In the genomic region with DNA sequence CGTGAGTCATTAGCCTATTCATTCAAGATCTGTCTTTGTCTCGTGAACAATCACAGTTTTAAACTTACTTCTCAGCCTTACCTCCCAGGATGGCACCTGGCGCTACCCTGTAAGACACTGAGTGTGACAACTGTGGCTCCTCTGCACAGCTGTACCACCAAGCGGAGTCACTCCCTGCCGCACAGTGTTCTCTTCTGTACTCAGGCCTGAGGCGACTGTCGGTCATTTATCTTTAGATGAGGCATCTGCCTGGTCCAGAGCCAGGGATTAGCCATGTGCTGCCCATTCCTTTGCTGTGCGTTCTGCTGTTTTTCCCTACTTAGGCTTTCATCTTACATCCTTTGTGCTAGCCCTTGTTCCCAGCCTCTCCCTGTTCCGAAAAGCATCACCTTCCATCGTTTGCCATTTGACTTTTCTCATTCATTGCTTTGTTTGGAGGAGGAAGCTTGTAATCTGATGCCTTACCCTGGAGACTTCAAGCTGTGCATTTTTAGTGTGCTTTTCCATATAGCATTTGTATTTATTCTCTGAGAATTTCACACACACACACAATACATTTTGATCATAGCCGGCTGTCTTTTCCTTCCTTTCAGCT, we compare ENCODE assay signal across 13 mouse cellular contexts. TPM values are rescaled to one million over a fixed set of nuclear protein-coding genes. Genes with fewer than 3 reads are reported as not detected.
A peak's percentile ranks its signal among the peaks of the same experiment; 100 is the strongest.
DNase-seq lines count a peak whose midpoint lies in the region; ATAC-seq and TF ChIP-seq lines count a peak whose summit lies in the region.
"Had no signal": no experiment of that assay in that cellular context is flagged by ENCODE, and none has a peak within 500 bp of the region (broad histone marks: within the 10 kb centered on the region; RNA-seq: fewer than 3 reads in every experiment).

No protein-coding gene starts in this region.

- ATAC-seq in lung, embryonic 15.5 days (ENCODE audit: borderline replicate concordance, extremely low read depth, low FRiP score, low TSS enrichment), result peak; percentile 11; the same call in 1 of the 2 replicates
- ATAC-seq in lung, postnatal 0 days, result no peak
- peak; percentile 78 for ATAC-seq in neural tube, embryonic 13.5 days (ENCODE audit: low read depth)
- ATAC-seq: liver, embryonic 12.5 days had no signal

- WGBS in lung, embryonic 15.5 days, result 48% methylated on average over 11 of the region's 11 CpGs
- 45% methylated on average over 11 of the region's 11 CpGs for WGBS in lung, postnatal 0 days
- 15% methylated on average over 11 of the region's 11 CpGs for WGBS in neural tube, embryonic 13.5 days

- H3K27ac ChIP-seq in lung, embryonic 15.5 days, result no peak overlapping the region
- no peak overlapping the region for H3K27ac ChIP-seq in lung, postnatal 0 days (ENCODE audit: low read length)
- H3K27ac ChIP-seq in neural tube, embryonic 13.5 days (replicated peaks), result no peak overlapping the region
- H3K27ac ChIP-seq: liver, embryonic 12.5 days had no signal

- TF ChIP-seq EP300 in lung, postnatal 0 days (IDR thresholded peaks at IDR 0.05), result no peak

- H3K9ac ChIP-seq in lung, embryonic 15.5 days, result no peak overlapping the region
- H3K9ac ChIP-seq in lung, postnatal 0 days (replicated peaks; ENCODE audit: low read depth), result no peak overlapping the region
- H3K9ac ChIP-seq in neural tube, embryonic 13.5 days, result no peak overlapping the region
- H3K9ac ChIP-seq: liver, embryonic 12.5 days had no signal

- no peak overlapping the region for H3K4me2 ChIP-seq in lung, embryonic 15.5 days
- no peak overlapping the region for H3K4me2 ChIP-seq in lung, postnatal 0 days (replicated peaks; ENCODE audit: low read depth, low read length)
- no peak overlapping the region for H3K4me2 ChIP-seq in neural tube, embryonic 13.5 days
- H3K4me2 ChIP-seq: liver, embryonic 12.5 days had no signal

- no peaks in the 10 kb centered on the region for H3K9me3 ChIP-seq in lung, embryonic 15.5 days
- H3K9me3 ChIP-seq in lung, postnatal 0 days (ENCODE audit: low read length), result no peaks in the 10 kb centered on the region
- no peaks in the 10 kb centered on the region for H3K9me3 ChIP-seq in neural tube, embryonic 13.5 days
- H3K9me3 ChIP-seq: liver, embryonic 12.5 days had no signal

- no peak for TF ChIP-seq CTCF in lung, postnatal 0 days (IDR thresholded peaks at IDR 0.05)

- H3K4me3 ChIP-seq in lung, embryonic 15.5 days, result no peak overlapping the region
- H3K4me3 ChIP-seq in lung, postnatal 0 days (ENCODE audit: low read depth, low read length), result no peak overlapping the region
- no peak overlapping the region for H3K4me3 ChIP-seq in neural tube, embryonic 13.5 days
- H3K4me3 ChIP-seq: liver, embryonic 12.5 days had no signal

- H3K27me3 ChIP-seq in lung, embryonic 15.5 days, result no peaks in the 10 kb centered on the region
- H3K27me3 ChIP-seq in lung, postnatal 0 days (replicated peaks; ENCODE audit: insufficient read depth, low read length), result no peaks in the 10 kb centered on the region
- no peaks in the 10 kb centered on the region for H3K27me3 ChIP-seq in neural tube, embryonic 13.5 days
- H3K27me3 ChIP-seq: liver, embryonic 12.5 days had no signal

- H3K4me1 ChIP-seq in lung, embryonic 15.5 days, result peaks cover 5% of the 10 kb centered on the region; the same call in 1 of the 2 replicates
- no peaks in the 10 kb centered on the region for H3K4me1 ChIP-seq in lung, postnatal 0 days (ENCODE audit: insufficient read depth, low read depth, low read length)
- peaks cover 6% of the 10 kb centered on the region; the same call in 1 of the 2 replicates for H3K4me1 ChIP-seq in neural tube, embryonic 13.5 days (replicated peaks)
- H3K4me1 ChIP-seq: liver, embryonic 12.5 days had no signal

- DNase-seq in lung, postnatal 0 days (ENCODE audit: low spot score), result no peak
- DNase-seq in adrenal gland, postnatal 25 days, result peak; percentile 46
- peak; percentile 18 for DNase-seq in forelimb bud, embryonic 11.5 days (ENCODE audit: low read depth, low spot score)
- no peak for DNase-seq in left cerebral cortex, adult 9 months (ENCODE audit: low spot score in 2 of 2)
- no peak for DNase-seq in ovary, postnatal 14 days (ENCODE audit: low spot score)
- DNase-seq: cerebellum, postnatal 14 days had no signal

- no peaks in the 10 kb centered on the region for H3K36me3 ChIP-seq in lung, embryonic 15.5 days
- H3K36me3 ChIP-seq in lung, postnatal 0 days (ENCODE audit: insufficient read depth, low read length), result no peaks in the 10 kb centered on the region
- H3K36me3 ChIP-seq in neural tube, embryonic 13.5 days, result no peaks in the 10 kb centered on the region
- H3K36me3 ChIP-seq: liver, embryonic 12.5 days had no signal

RNA-seq across cellular contexts. Expression of a gene that starts 2.1 kb away (rescaled TPM):
- polyA plus RNA-seq in lung, embryonic 15.5 days (2015; fragmentation: Nextera tagmentation; extraction: Ambion mirVana), result 0.43 and 0.50 TPM in 2 replicates
- polyA plus RNA-seq in lung, postnatal 0 days (2015; fragmentation: Nextera tagmentation; extraction: Ambion mirVana), result 0.62 and 1.1 TPM in 2 replicates
- total RNA-seq in adrenal gland, postnatal 25 days (2021), result 37.9 and 41.2 TPM in 2 replicates
- polyA plus RNA-seq in neural tube, embryonic 13.5 days (2015; fragmentation: Nextera tagmentation; extraction: Ambion mirVana), result 0.14 and 0.41 TPM in 2 replicates
- polyA plus RNA-seq: intestine, embryonic 14.5 days had no signal

RNA-seq across cellular contexts. Expression of a gene that starts 21.9 kb away (rescaled TPM):
- 0.21 and 0.29 TPM in 2 replicates for polyA plus RNA-seq in lung, embryonic 15.5 days (2015; fragmentation: Nextera tagmentation; extraction: Ambion mirVana)
- not detected in 2 replicates for polyA plus RNA-seq in lung, postnatal 0 days (2015; fragmentation: Nextera tagmentation; extraction: Ambion mirVana)
- 0.24 TPM in 1 of 2 replicates, not detected in the other for total RNA-seq in adrenal gland, postnatal 25 days (2021)
- polyA plus RNA-seq in neural tube, embryonic 13.5 days (2015; fragmentation: Nextera tagmentation; extraction: Ambion mirVana), result not detected in 2 replicates
- total RNA-seq: heart, adult 8-10 months; layer of hippocampus, adult 8-10 months had no signal
- polyA plus RNA-seq: intestine, embryonic 14.5 days; liver, embryonic 12.5 days; thymus, postnatal 0 days had no signal

RNA-seq across cellular contexts. Expression of a gene that starts 45.3 kb away (rescaled TPM):
- polyA plus RNA-seq in lung, embryonic 15.5 days (2015; fragmentation: Nextera tagmentation; extraction: Ambion mirVana), result 1,171 and 1,249 TPM in 2 replicates
- polyA plus RNA-seq in lung, postnatal 0 days (2015; fragmentation: Nextera tagmentation; extraction: Ambion mirVana), result 801 and 895 TPM in 2 replicates
- total RNA-seq in adrenal gland, postnatal 25 days (2021), result 7,275 and 7,287 TPM in 2 replicates
- polyA plus RNA-seq in neural tube, embryonic 13.5 days (2015; fragmentation: Nextera tagmentation; extraction: Ambion mirVana), result 3.6 and 7.9 TPM in 2 replicates

Comparison
In these comparisons a context has a peak if more than half of its experiments do, and no peak if none do; other contexts are left out.
1. DNase-seq: peak in adrenal gland, postnatal 25 days (single experiment) and forelimb bud, embryonic 11.5 days (single experiment); none in lung, postnatal 0 days (single experiment), left cerebral cortex, adult 9 months (0 of 2) and ovary, postnatal 14 days (single experiment).
2. RNA of a gene that starts 45.3 kb away (polyA plus RNA-seq): 1,171 to 1,249 TPM in lung, embryonic 15.5 days and 801 to 895 TPM in lung, postnatal 0 days; 3.6 to 7.9 TPM in neural tube, embryonic 13.5 days; every median in the first group is over 10 times any median in the second.